Mouse (Mus musculus): ENCODE results near the gene Igfn1. TPM values are rescaled to one million over a fixed set of nuclear protein-coding genes. Genes with fewer than 3 reads are reported as not detected.

Igfn1 gene
- polyA plus RNA-seq, 1 experiment from 2014 or later = 0.12 TPM

DNA sequence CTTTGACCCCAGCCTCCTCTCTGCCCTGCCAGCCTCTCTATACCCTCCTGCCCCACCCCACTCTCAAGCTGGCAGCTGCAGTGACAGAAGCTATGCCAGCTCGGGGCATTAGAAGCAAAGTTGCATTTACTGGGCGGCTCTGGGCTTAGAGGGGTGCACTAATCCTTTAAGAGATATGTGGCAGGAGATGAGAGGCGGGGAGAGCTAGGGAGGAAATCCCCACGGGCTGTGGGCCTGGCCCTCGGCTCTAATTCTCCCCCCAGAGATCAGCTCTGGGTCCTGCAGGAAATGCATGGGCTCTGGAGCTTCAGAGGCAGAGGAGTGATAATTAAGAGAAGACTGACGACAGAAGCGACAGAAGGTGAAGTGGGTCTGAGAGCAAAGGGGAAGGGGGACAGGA is 26.8 kb upstream of the Igfn1 start:
- Histone ChIP-seq H3K27ac (no peak overlapping the region), H3K4me2 (no peak overlapping the region), H3K4me1 (peaks cover 3% of the 10 kb centered on the region; the same call in 1 of the 2 replicates), H3K27me3 (no peaks in the 10 kb centered on the region), H3K9me3 (replicated peaks) (no peaks in the 10 kb centered on the region), H3K4me3 (replicated peaks) (no peak overlapping the region), H3K36me3 (peaks cover 77% of the 10 kb centered on the region), H3K9ac (no peak overlapping the region)
- 64% methylated on average over 7 of the region's 7 CpGs for WGBS
- no peak for ATAC-seq (replicated peaks; ENCODE audit: low FRiP score)

- H3K36me3 ChIP-seq = peaks cover 90% of the 10 kb centered on the region
- H3K9ac ChIP-seq = no peak overlapping the region
- H3K9me3 ChIP-seq (replicated peaks) = no peaks in the 10 kb centered on the region
- peaks cover 3% of the 10 kb centered on the region; the same call in 1 of the 2 replicates for H3K4me1 ChIP-seq
- no peak overlapping the region for H3K4me3 ChIP-seq (replicated peaks)
- 73% methylated on average over 7 of the region's 8 CpGs for WGBS
- H3K4me2 ChIP-seq = no peak overlapping the region
- ATAC-seq (replicated peaks; ENCODE audit: low FRiP score) = no peak
- no peak overlapping the region for H3K27ac ChIP-seq
- no peaks in the 10 kb centered on the region for H3K27me3 ChIP-seq
These were observed 25.6 kb upstream of the Igfn1 start for GRCm38 (mm10) chr1:136031697-136032096.

DNA sequence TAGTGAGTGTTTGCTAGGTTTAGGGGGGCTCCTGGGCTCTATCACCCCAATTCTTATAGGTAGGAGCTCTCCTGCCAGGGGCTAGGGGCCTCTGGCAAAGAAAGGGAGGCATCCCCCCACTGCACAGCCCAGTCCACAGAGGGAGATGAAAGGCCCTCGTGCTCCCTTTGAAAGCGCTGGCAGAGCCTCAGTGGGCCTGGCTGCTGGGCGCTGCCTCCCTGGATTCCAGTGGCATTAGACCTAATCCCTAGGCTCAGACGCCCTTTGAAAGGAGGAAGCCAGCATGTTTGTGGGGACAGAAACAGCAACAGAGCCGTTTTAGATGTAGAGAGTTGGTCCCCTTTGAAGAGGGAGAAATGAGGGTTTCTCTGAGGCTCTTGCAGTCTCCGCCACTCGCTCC is 24.1 kb upstream of the Igfn1 start:
- Histone ChIP-seq H3K36me3 (peaks cover 99% of the 10 kb centered on the region), H3K27me3 (no peaks in the 10 kb centered on the region), H3K9me3 (replicated peaks) (no peaks in the 10 kb centered on the region), H3K27ac (no peak overlapping the region), H3K9ac (no peak overlapping the region), H3K4me2 (no peak overlapping the region), H3K4me3 (replicated peaks) (no peak overlapping the region), H3K4me1 (peaks cover 3% of the 10 kb centered on the region; the same call in 1 of the 2 replicates)
- no peak for ATAC-seq (replicated peaks; ENCODE audit: low FRiP score)
- WGBS = 54% methylated on average over 7 of the region's 7 CpGs

- Histone ChIP-seq H3K4me2 (peak overlapping the region; percentile 84), H3K9ac (peak overlapping the region; percentile 71), H3K27me3 (no peaks in the 10 kb centered on the region), H3K36me3 (peaks cover 37% of the 10 kb centered on the region), H3K27ac (peak overlapping the region; percentile 85), H3K4me3 (replicated peaks) (peak overlapping the region; percentile 87), H3K4me1 (peaks cover 14% of the 10 kb centered on the region), H3K9me3 (replicated peaks) (no peaks in the 10 kb centered on the region)
- WGBS = 4% methylated on average over 24 of the region's 24 CpGs
- peak; percentile 58 for ATAC-seq (replicated peaks; ENCODE audit: low FRiP score)
These were observed 12.4 kb upstream of the Igfn1 start for GRCm38 (mm10) chr1:136018390-136019189.

GRCm38 (mm10) chr1:136017907-136018313 is 11.8 kb upstream of the Igfn1 start:
- H3K27ac ChIP-seq = peak overlapping the region; percentile 85
- H3K4me2 ChIP-seq = peak overlapping the region; percentile 84
- peak; percentile 98 for ATAC-seq (replicated peaks; ENCODE audit: low FRiP score)
- H3K36me3 ChIP-seq = peaks cover 30% of the 10 kb centered on the region
- H3K9me3 ChIP-seq (replicated peaks) = no peaks in the 10 kb centered on the region
- peaks cover 14% of the 10 kb centered on the region for H3K4me1 ChIP-seq
- WGBS = under 1% methylated on average over 22 of the region's 22 CpGs
- H3K9ac ChIP-seq = peak overlapping the region; percentile 71
- peak overlapping the region; percentile 87 for H3K4me3 ChIP-seq (replicated peaks)
- H3K27me3 ChIP-seq = no peaks in the 10 kb centered on the region

DNA sequence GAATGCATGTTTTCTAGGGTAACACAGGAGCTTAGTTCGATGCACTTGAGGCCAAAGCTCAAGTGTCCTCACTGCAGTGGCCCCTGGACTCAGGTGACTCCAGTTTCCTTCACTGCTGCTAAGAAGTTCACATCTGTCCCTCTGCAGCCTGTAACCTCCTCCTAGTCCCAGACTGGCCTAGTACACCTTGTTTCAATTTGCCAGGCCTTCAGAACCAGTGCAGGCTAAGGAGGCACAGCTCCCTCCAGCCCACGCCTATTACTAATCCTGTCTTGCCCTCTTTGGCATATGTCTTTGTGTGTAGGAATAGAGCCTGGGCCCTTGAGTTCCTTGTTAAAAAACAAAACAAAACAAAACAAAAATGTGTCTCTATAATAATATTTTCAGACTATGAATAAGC is 11.2 kb upstream of the Igfn1 start:
- peak; percentile 41; the same call in 1 of the 2 replicates for ATAC-seq (replicated peaks; ENCODE audit: low FRiP score)
- Histone ChIP-seq H3K9me3 (replicated peaks) (no peaks in the 10 kb centered on the region), H3K4me3 (replicated peaks) (no peak overlapping the region; the same call in 1 of the 2 replicates), H3K27ac (peak overlapping the region; percentile 5; the same call in 1 of the 2 replicates), H3K27me3 (no peaks in the 10 kb centered on the region), H3K4me1 (peaks cover 14% of the 10 kb centered on the region), H3K36me3 (peaks cover 24% of the 10 kb centered on the region), H3K9ac (no peak overlapping the region), H3K4me2 (peak overlapping the region; percentile 84)
- WGBS = 81% methylated on average over 2 of the region's 2 CpGs

DNA sequence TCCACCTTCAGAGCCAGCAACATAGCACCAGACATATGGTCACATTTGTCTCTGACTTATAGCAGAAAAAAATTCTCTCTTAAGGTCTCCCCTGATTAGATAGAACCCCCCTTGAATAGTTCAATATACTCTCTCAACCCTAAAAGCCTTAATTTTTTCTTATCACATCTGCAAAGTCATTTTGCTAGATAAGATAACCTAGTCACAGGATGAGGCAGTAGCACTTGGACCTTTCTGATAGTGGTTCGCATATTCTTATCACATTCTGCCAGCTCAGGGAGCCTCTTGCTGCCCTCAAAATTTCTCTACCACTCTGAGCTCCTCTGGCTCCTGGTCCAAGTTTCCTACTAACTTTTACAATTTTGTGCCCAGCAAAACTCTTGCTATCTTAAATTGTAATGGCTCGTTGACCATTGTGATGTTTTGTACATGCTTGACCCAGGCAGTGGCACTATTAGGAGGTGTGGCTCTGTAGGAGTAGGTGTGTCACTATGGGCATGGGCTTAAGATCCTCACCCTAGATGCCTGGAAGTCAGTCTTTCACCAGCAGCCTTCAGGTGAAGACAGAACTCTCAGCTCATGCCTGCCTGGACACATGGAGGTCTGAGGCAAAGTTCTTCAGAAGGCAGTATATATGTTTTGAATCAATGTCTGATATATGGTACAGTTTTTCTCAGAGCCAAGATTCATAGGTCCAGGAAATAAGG is 8.8 kb upstream of the Igfn1 start:
- Histone ChIP-seq H3K4me3 (replicated peaks) (no peak overlapping the region), H3K9me3 (replicated peaks) (no peaks in the 10 kb centered on the region), H3K4me2 (no peak overlapping the region), H3K27me3 (no peaks in the 10 kb centered on the region), H3K27ac (no peak overlapping the region), H3K4me1 (peaks cover 17% of the 10 kb centered on the region), H3K36me3 (peaks cover 3% of the 10 kb centered on the region; the same call in 1 of the 2 replicates), H3K9ac (no peak overlapping the region)
- WGBS = 75% methylated on average over 2 of the region's 2 CpGs
- ATAC-seq (replicated peaks; ENCODE audit: low FRiP score) = no peak

DNA sequence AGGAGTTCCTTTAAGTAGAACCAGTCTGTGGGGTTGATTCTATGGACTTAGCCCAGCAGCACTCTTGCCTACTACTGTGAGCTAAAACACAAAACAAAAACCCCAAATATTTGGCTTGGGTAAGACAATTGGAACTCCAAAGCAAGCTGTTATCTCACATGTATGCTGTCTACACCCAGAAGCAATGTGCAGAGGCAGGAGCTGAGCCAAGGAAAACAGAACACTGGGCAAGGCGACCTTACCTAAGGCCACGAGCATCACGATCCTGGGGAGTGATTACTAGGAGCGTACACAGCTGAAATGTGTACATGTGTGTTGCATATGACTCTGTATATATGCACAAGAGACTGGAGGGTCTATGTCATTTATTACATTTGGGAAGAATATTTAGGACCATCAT is 7.4 kb upstream of the Igfn1 start:
- no peaks in the 10 kb centered on the region for H3K27me3 ChIP-seq
- no peaks in the 10 kb centered on the region for H3K9me3 ChIP-seq (replicated peaks)
- H3K4me3 ChIP-seq (replicated peaks) = no peak overlapping the region
- 63% methylated on average over 4 of the region's 4 CpGs for WGBS
- H3K36me3 ChIP-seq = no peaks in the 10 kb centered on the region
- H3K27ac ChIP-seq = no peak overlapping the region
- no peak for ATAC-seq (replicated peaks; ENCODE audit: low FRiP score)
- H3K4me2 ChIP-seq = no peak overlapping the region
- H3K4me1 ChIP-seq = peaks cover 9% of the 10 kb centered on the region; the same call in 1 of the 2 replicates
- H3K9ac ChIP-seq = no peak overlapping the region

GRCm38 (mm10) chr1:136010247-136010646 is 4.1 kb upstream of the Igfn1 start:
- Histone ChIP-seq H3K27me3 (peaks cover 11% of the 10 kb centered on the region), H3K4me1 (peaks cover 19% of the 10 kb centered on the region), H3K9me3 (replicated peaks) (no peaks in the 10 kb centered on the region), H3K4me2 (no peak overlapping the region), H3K27ac (no peak overlapping the region), H3K9ac (no peak overlapping the region), H3K4me3 (replicated peaks) (no peak overlapping the region), H3K36me3 (no peaks in the 10 kb centered on the region)
- ATAC-seq (replicated peaks; ENCODE audit: low FRiP score) = no peak
- WGBS = 95% methylated on average over 4 of the region's 4 CpGs

GRCm38 (mm10) chr1:136008159-136008533 is 2.0 kb upstream of the Igfn1 start:
- Histone ChIP-seq H3K27ac (no peak overlapping the region), H3K36me3 (no peaks in the 10 kb centered on the region), H3K27me3 (peaks cover 11% of the 10 kb centered on the region), H3K4me1 (peaks cover 19% of the 10 kb centered on the region), H3K4me2 (peak overlapping the region; percentile 87), H3K4me3 (replicated peaks) (peak overlapping the region; percentile 55), H3K9ac (no peak overlapping the region), H3K9me3 (replicated peaks) (no peaks in the 10 kb centered on the region)
- WGBS = 19% methylated on average over 8 of the region's 8 CpGs
- ATAC-seq (replicated peaks; ENCODE audit: low FRiP score) = no peak; the same call in 1 of the 2 replicates

DNA sequence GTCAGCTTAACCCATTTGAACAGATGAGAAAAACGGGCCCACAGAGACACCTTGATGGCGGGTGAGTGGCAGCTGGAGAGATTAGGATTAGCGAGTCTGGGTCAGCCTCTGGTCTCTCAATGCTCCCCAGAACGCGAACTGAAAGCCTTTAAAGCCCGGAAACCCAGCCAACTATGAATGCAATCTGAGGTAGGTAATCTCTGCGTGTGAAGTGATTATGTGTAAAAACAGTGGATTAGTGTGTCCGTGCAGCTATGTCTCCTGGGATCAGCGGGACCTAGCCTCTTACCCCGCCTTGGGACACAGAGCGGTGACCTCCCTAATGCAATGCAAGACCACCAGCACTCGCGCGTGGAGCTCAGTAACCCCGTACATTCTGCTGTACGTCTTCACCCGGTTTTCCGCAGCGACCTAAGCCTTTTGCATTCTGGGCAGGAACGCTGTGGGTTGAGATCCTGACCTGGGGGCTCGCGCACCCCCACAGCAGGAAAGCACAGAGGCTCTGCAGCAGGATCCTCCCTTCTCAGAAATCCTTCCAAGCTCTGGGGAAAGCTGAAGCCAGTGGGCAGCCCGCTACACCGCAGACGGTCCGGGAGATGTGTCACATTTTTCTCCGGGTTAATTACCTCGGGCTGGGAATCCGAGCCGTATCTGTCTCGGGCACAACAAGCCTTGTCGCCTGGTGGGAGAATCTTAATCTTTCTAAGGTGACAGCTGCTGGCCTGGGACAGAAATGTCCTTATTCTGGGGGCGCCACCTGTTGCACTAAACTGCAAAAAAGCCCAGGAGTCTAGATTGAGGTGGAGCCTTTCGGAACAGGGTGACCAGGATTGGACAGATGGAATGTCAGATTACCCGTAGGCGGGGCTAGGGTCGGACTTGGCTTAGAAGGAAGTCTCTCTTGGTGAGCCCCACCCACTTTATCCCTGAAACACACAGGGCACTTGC is 1.3 kb upstream of the Igfn1 start, which contains the start of gene Tmem9:
Gene Tmem9, plus strand, starts transcription at position 940 of the 948 bp plus-strand sequence.
- Histone ChIP-seq H3K36me3 (no peaks in the 10 kb centered on the region), H3K9ac (peak within 1 kb of the TSS; percentile 23), H3K4me1 (peaks cover 19% of the 10 kb centered on the region), H3K4me2 (peak within 1 kb of the TSS; percentile 87), H3K27me3 (peaks cover 11% of the 10 kb centered on the region), H3K9me3 (replicated peaks) (no peaks in the 10 kb centered on the region), H3K4me3 (replicated peaks) (peak within 1 kb of the TSS; percentile 55), H3K27ac (peak within 1 kb of the TSS; percentile 66)
- WGBS = 3% methylated on average over 37 of the region's 37 CpGs
- peak; percentile 95 for ATAC-seq (replicated peaks; ENCODE audit: low FRiP score)

Measured in kidney, embryonic 15.5 days (tissue).